Mouse (Mus musculus) lung, adult 18-20 months (tissue): ENCODE data around the gene Arl6ip5.
"Not testable (repeated sequence)": the region's sequence is repeated elsewhere in the genome, so short reads cannot be mapped to it uniquely, and the experiment has no call there.

Experiments used
- DNase-seq, 2 experiments: peaks; one replicate each; pipeline ENCODE4 v3.0.0; 2022; ENCODE audit warnings: mixed read lengths in 2 of 2

Gene Arl6ip5

GRCm38 (mm10) chr6:97223566-97223965, 13.1 kb downstream of the Arl6ip5 start:
- DNase-seq = no peak

- no peak for DNase-seq
Observed at GRCm38 (mm10) chr6:97224505-97224904, 14.0 kb downstream of the Arl6ip5 start.

GRCm38 (mm10) chr6:97226083-97226491, 15.6 kb downstream of the Arl6ip5 start:
- DNase-seq = no peak

- no peak for DNase-seq
Observed at GRCm38 (mm10) chr6:97227067-97227847, 16.8 kb downstream of the Arl6ip5 start.

GRCm38 (mm10) chr6:97234911-97235668, 24.6 kb downstream of the Arl6ip5 start:
- no peak for DNase-seq

GRCm38 (mm10) chr6:97236088-97236487, 25.6 kb downstream of the Arl6ip5 start:
- DNase-seq = no peak

GRCm38 (mm10) chr6:97239360-97239759, 28.9 kb downstream of the Arl6ip5 start:
- DNase-seq = no peak

GRCm38 (mm10) chr6:97240092-97240491, 29.6 kb downstream of the Arl6ip5 start:
- DNase-seq = no peak

- DNase-seq = no peak
Observed at GRCm38 (mm10) chr6:97242522-97242921, 32.0 kb downstream of the Arl6ip5 start.

GRCm38 (mm10) chr6:97245200-97245599, 34.7 kb downstream of the Arl6ip5 start:
- DNase-seq = no peak

GRCm38 (mm10) chr6:97250966-97251365, 40.5 kb downstream of the Arl6ip5 start:
- DNase-seq = peak; percentile 43 to 50

- no peak for DNase-seq
Observed at GRCm38 (mm10) chr6:97252086-97252485, 41.6 kb downstream of the Arl6ip5 start.

GRCm38 (mm10) chr6:97252711-97253221, 42.3 kb downstream of the Arl6ip5 start, which contains the start of gene Lmod3:
Gene Lmod3 (minus strand): TSS chr6:97252759.
- DNase-seq = no peak

- DNase-seq = no peak
Observed at GRCm38 (mm10) chr6:97258489-97258888, 48.0 kb downstream of the Arl6ip5 start.

- not testable (repeated sequence) for DNase-seq
Observed at GRCm38 (mm10) chr6:97259926-97260325, 49.4 kb downstream of the Arl6ip5 start.

- DNase-seq = no peak
Observed at GRCm38 (mm10) chr6:97262229-97262628, 51.7 kb downstream of the Arl6ip5 start.

- DNase-seq = not testable (repeated sequence)
Observed at GRCm38 (mm10) chr6:97263750-97264149, 53.3 kb downstream of the Arl6ip5 start.

- no peak for DNase-seq
Observed at GRCm38 (mm10) chr6:97265240-97265639, 54.8 kb downstream of the Arl6ip5 start.

- no peak for DNase-seq
Observed at GRCm38 (mm10) chr6:97265705-97266104, 55.2 kb downstream of the Arl6ip5 start.

GRCm38 (mm10) chr6:97266661-97267060, 56.2 kb downstream of the Arl6ip5 start:
- DNase-seq = no peak

- DNase-seq = no peak
Observed at GRCm38 (mm10) chr6:97267132-97267531, 56.6 kb downstream of the Arl6ip5 start.

- no peak for DNase-seq
Observed at GRCm38 (mm10) chr6:97269596-97269995, 59.1 kb downstream of the Arl6ip5 start.

GRCm38 (mm10) chr6:97272349-97272748, 61.9 kb downstream of the Arl6ip5 start:
- no peak for DNase-seq
